Mouse (Mus musculus): ENCODE measurements at regions not wholly inside any gene's neighbourhood (a gene's known extent, or its start where the extent isn't known, plus 50 kb on each side); places are given as distances from the start of the nearest gene placed in this dataset.

- TF ChIP-seq GATA1 (IDR thresholded peaks at IDR 0.05; ENCODE audit: low read length) = no peak
- no peak for TF ChIP-seq TAL1 (IDR thresholded peaks at IDR 0.05; ENCODE audit: low read length)
These were observed 394.6 kb upstream of the Kazn start for GRCm38 (mm10) chr4:142633667-142634350.
